Mouse (Mus musculus): ENCODE measurements around the gene Alkbh1. TPM values are rescaled to one million over a fixed set of nuclear protein-coding genes. Genes with fewer than 3 reads are reported as not detected.

Gene Alkbh1
- polyA plus RNA-seq, 1 experiment from 2014 or later = 36.6 TPM

GRCm38 (mm10) chr12:87413179-87413790, 30.5 kb downstream of the Alkbh1 start:
- peak; percentile 65 for ATAC-seq (ENCODE audit: low FRiP score, low read depth)
- H3K27me3 ChIP-seq = no peaks in the 10 kb centered on the region
- no peak overlapping the region for H3K4me3 ChIP-seq
- no peaks in the 10 kb centered on the region for H3K9me3 ChIP-seq
- H3K27ac ChIP-seq (replicated peaks) = no peak overlapping the region
- H3K4me1 ChIP-seq (replicated peaks) = 0 out of 2 replicates have a peak, but pooled peaks cover 2% of the 10 kb centered on the region
- H3K9ac ChIP-seq = no peak overlapping the region
- no peak overlapping the region for H3K4me2 ChIP-seq
- H3K36me3 ChIP-seq = no peaks in the 10 kb centered on the region
- WGBS = 24% methylated on average over 4 of the region's 4 CpGs

DNA sequence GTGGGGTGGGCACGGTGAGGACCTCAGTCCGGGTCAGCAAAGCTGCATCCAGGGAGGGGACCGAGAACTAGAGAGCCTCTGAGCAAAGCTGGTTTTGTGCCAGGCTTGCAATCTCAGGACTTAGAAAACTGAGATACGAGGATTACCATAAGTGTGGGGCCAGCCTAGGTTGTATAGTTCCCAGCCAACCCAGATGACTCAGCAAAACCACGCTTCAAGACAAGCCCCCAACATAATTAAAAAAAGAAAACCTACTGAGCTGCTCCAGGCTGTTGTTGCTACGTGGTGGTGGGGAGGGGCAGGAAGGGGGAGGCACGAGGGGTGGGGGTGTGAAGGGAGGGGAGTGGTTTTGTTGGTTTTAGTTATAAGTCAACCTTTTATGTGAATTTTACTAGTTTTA, 32.8 kb downstream of the Alkbh1 start:
- H3K4me3 ChIP-seq = no peak overlapping the region
- H3K9me3 ChIP-seq = no peaks in the 10 kb centered on the region
- no peak overlapping the region for H3K4me2 ChIP-seq
- no peak for ATAC-seq (ENCODE audit: low FRiP score, low read depth)
- H3K27ac ChIP-seq (replicated peaks) = no peak overlapping the region
- WGBS = 69% methylated on average over 7 of the region's 7 CpGs
- no peaks in the 10 kb centered on the region for H3K36me3 ChIP-seq
- H3K9ac ChIP-seq = no peak overlapping the region
- H3K4me1 ChIP-seq (replicated peaks) = 0 out of 2 replicates have a peak, but pooled peaks cover 2% of the 10 kb centered on the region
- H3K27me3 ChIP-seq = no peaks in the 10 kb centered on the region

DNA sequence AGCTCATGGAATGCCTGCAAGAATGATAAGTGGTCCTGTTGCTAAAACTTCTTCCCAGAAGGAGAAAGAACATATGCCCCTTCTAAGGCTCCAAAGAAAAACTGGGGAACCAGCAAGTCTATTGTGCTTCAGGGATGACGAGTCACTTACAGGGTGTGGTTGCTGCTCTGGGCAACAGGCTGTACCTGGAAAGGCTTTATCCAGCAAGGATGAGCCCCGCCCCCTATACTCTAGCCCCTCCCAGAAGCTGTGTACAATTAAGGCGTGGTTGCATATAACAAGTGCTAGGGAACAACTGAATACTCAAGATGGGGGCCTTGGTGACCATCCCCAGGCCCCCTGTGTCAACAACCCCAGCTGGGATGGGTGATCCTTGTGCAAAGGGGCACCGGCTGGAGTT, 34.7 kb downstream of the Alkbh1 start:
- Histone ChIP-seq H3K27me3 (no peaks in the 10 kb centered on the region), H3K36me3 (no peaks in the 10 kb centered on the region), H3K4me2 (no peak overlapping the region), H3K4me3 (no peak overlapping the region), H3K9ac (no peak overlapping the region), H3K4me1 (replicated peaks) (0 out of 2 replicates have a peak, but pooled peaks cover 2% of the 10 kb centered on the region), H3K27ac (replicated peaks) (no peak overlapping the region), H3K9me3 (no peaks in the 10 kb centered on the region)
- ATAC-seq (ENCODE audit: low FRiP score, low read depth) = no peak
- WGBS = 82% methylated on average over 4 of the region's 4 CpGs

GRCm38 (mm10) chr12:87407869-87408605, 35.8 kb downstream of the Alkbh1 start:
- Histone ChIP-seq H3K4me3 (no peak overlapping the region), H3K4me1 (replicated peaks) (no peaks in the 10 kb centered on the region), H3K9me3 (no peaks in the 10 kb centered on the region), H3K27ac (replicated peaks) (no peak overlapping the region), H3K9ac (no peak overlapping the region), H3K36me3 (no peaks in the 10 kb centered on the region), H3K4me2 (0 out of 2 replicates have a peak overlapping the region, but pooled peaks have one; percentile 20), H3K27me3 (no peaks in the 10 kb centered on the region)
- WGBS = 44% methylated on average over 21 of the region's 21 CpGs
- no peak for ATAC-seq (ENCODE audit: low FRiP score, low read depth)

DNA sequence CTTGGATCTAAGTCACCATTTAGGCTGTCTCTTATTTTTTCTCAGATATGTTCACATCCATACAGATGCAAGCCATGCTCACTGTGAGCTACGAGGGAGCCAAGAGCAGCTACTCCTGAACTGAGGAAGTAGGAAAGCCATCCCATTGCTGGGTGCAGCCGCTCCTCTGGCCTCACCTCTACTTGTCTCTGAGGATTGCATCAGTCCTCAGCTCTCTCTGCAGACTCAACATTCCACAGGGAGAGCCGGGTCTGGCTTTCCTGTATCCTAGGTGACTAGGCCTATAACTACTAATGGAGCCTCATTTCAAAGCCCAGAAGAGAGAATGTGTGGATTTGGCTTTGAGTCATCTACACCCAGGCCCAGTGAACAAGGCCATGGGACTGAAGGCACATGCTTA, 38.1 kb downstream of the Alkbh1 start:
- Histone ChIP-seq H3K9me3 (no peaks in the 10 kb centered on the region), H3K4me1 (replicated peaks) (no peaks in the 10 kb centered on the region), H3K4me3 (no peak overlapping the region), H3K36me3 (no peaks in the 10 kb centered on the region), H3K9ac (no peak overlapping the region), H3K27me3 (no peaks in the 10 kb centered on the region), H3K4me2 (no peak overlapping the region), H3K27ac (replicated peaks) (no peak overlapping the region)
- 79% methylated on average over 3 of the region's 3 CpGs for WGBS
- ATAC-seq (ENCODE audit: low FRiP score, low read depth) = no peak

- ATAC-seq (ENCODE audit: low FRiP score, low read depth) = no peak
- 91% methylated on average over 4 of the region's 4 CpGs for WGBS
Observed at GRCm38 (mm10) chr12:87405165-87405564, 38.7 kb downstream of the Alkbh1 start.

GRCm38 (mm10) chr12:87401883-87402282, 41.9 kb downstream of the Alkbh1 start:
- H3K9ac ChIP-seq = no peak overlapping the region
- H3K36me3 ChIP-seq = no peaks in the 10 kb centered on the region
- H3K27ac ChIP-seq (replicated peaks) = no peak overlapping the region
- no peaks in the 10 kb centered on the region for H3K4me1 ChIP-seq (replicated peaks)
- H3K4me2 ChIP-seq = no peak overlapping the region
- no peak overlapping the region for H3K4me3 ChIP-seq
- no peak for ATAC-seq (ENCODE audit: low FRiP score, low read depth)
- WGBS = 58% methylated on average over 6 of the region's 6 CpGs
- no peaks in the 10 kb centered on the region for H3K9me3 ChIP-seq
- no peaks in the 10 kb centered on the region for H3K27me3 ChIP-seq

More at GRCm38 (mm10) chr12:87405165-87405564, 38.7 kb downstream of the Alkbh1 start:
- Histone ChIP-seq H3K9ac (no peak overlapping the region), H3K4me3 (no peak overlapping the region), H3K4me2 (no peak overlapping the region), H3K27ac (replicated peaks) (no peak overlapping the region), H3K4me1 (replicated peaks) (no peaks in the 10 kb centered on the region), H3K36me3 (no peaks in the 10 kb centered on the region), H3K9me3 (no peaks in the 10 kb centered on the region), H3K27me3 (no peaks in the 10 kb centered on the region)

GRCm38 (mm10) chr12:87399119-87399819, 44.5 kb downstream of the Alkbh1 start:
- no peak for ATAC-seq (ENCODE audit: low FRiP score, low read depth)
- H3K36me3 ChIP-seq = no peaks in the 10 kb centered on the region
- no peaks in the 10 kb centered on the region for H3K9me3 ChIP-seq
- 88% methylated on average over 10 of the region's 10 CpGs for WGBS
- no peaks in the 10 kb centered on the region for H3K4me1 ChIP-seq (replicated peaks)
- H3K27ac ChIP-seq (replicated peaks) = no peak overlapping the region
- H3K9ac ChIP-seq = no peak overlapping the region
- H3K27me3 ChIP-seq = no peaks in the 10 kb centered on the region
- no peak overlapping the region for H3K4me3 ChIP-seq
- no peak overlapping the region for H3K4me2 ChIP-seq

GRCm38 (mm10) chr12:87397811-87398417, 45.9 kb downstream of the Alkbh1 start:
- ATAC-seq (ENCODE audit: low FRiP score, low read depth) = no peak
- H3K27me3 ChIP-seq = no peaks in the 10 kb centered on the region
- no peak overlapping the region for H3K9ac ChIP-seq
- H3K4me2 ChIP-seq = no peak overlapping the region
- WGBS = 66% methylated on average over 4 of the region's 4 CpGs
- no peak overlapping the region for H3K4me3 ChIP-seq
- H3K27ac ChIP-seq (replicated peaks) = no peak overlapping the region
- no peaks in the 10 kb centered on the region for H3K9me3 ChIP-seq
- no peaks in the 10 kb centered on the region for H3K36me3 ChIP-seq
- no peaks in the 10 kb centered on the region for H3K4me1 ChIP-seq (replicated peaks)

GRCm38 (mm10) chr12:87397126-87397525, 46.7 kb downstream of the Alkbh1 start:
- no peaks in the 10 kb centered on the region for H3K9me3 ChIP-seq
- no peaks in the 10 kb centered on the region for H3K27me3 ChIP-seq
- H3K4me1 ChIP-seq (replicated peaks) = no peaks in the 10 kb centered on the region
- H3K36me3 ChIP-seq = no peaks in the 10 kb centered on the region
- no peak overlapping the region for H3K9ac ChIP-seq
- H3K4me2 ChIP-seq = no peak overlapping the region
- H3K27ac ChIP-seq (replicated peaks) = no peak overlapping the region
- ATAC-seq (ENCODE audit: low FRiP score, low read depth) = no peak
- WGBS = 82% methylated on average over 4 of the region's 4 CpGs
- H3K4me3 ChIP-seq = no peak overlapping the region

DNA sequence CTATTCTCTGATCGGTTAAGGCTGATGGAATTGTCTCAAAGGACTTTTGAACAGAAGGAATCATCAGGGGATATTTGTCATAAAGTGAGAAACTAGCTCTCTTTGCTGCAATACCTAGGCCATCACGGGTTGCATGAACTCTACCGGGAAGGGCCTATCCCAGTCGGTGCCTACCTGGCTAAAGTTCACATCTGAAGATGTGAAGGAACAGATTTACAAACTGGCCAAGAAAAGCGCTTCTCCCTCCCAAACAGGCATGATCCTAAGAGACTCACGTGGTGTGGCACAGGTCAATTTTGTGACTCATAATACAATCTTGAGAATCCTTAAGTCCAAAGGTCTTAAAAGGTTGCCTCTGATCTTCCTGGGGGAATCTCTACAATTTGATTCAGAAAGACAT, 49.5 kb downstream of the Alkbh1 start:
- Histone ChIP-seq H3K27ac (replicated peaks) (no peak overlapping the region), H3K27me3 (no peaks in the 10 kb centered on the region), H3K36me3 (no peaks in the 10 kb centered on the region), H3K4me3 (no peak overlapping the region), H3K4me2 (no peak overlapping the region), H3K4me1 (replicated peaks) (no peaks in the 10 kb centered on the region), H3K9ac (no peak overlapping the region), H3K9me3 (no peaks in the 10 kb centered on the region)
- ATAC-seq (ENCODE audit: low FRiP score, low read depth) = no peak
- 90% methylated on average over 6 of the region's 6 CpGs for WGBS
